Mouse (Mus musculus) thymus, postnatal 36 days (tissue): Measurements from ENCODE around the gene Ndufc1.
"Not testable (repeated sequence)": the region's sequence is repeated elsewhere in the genome, so short reads cannot be mapped to it uniquely, and the experiment has no call there.

Source experiments
- DNase-seq, 2 experiments: peaks; one replicate each; pipeline ENCODE4 v3.0.0; 2022; ENCODE audit warnings: mixed read lengths in 2 of 2

Ndufc1 gene

DNA sequence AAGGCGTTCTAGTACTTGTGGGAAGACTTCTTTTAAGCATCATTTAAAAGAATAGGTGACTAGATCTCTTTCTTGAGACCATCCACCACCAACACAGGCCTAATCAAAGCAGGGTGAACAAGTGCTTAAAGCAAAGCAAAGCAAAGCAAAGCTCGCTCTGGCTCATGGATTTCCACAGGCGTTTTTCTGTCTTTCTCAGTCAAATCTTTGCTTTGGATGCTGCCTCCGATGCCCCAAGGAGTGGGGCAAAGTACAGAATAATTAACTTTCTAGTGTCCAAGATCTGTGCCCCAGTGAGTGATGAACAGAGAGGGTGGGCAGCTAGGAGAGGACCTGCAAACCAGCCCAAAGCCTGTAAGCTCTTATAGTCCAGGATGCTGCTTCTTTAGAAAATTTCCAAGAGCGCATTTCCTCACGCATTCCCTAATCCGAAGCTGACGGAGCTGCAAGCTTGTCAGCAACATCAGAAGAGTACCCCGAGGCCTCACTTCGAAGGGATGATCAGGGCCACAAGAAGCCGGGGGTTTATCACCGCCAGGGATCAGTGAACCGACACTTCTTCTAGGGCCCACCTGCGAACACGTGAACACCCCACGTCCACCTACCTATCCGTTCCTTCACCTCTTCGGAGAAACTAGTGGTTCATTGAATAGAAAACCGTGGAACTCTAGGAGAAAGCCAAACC lies 13.2 kb downstream of the Ndufc1 start:
- DNase-seq, result no peak

- no peak for DNase-seq
These were observed 13.9 kb downstream of the Ndufc1 start for GRCm38 (mm10) chr3:51394881-51395280.

DNA sequence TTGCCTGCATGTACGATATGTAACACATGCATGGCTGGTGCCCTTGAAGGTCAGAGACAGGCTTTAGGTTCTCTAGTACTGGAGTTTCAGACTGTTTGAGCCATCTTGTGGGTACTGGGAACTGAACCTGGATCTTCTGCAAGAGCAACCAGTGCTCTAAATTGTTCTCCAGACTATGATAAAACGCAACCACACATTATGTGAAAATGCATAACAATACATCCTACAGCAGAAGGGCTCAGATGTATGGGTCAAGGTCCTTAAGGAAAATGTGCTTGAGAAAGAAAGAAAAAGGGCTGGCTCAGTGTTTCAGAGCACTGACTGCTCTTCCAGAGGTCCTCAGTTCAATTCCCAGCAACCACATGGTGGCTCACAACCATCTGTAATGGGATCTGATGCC lies 15.1 kb downstream of the Ndufc1 start:
- no peak for DNase-seq

- not testable (repeated sequence) for DNase-seq
These were observed 15.8 kb downstream of the Ndufc1 start for GRCm38 (mm10) chr3:51393018-51393417.

DNA sequence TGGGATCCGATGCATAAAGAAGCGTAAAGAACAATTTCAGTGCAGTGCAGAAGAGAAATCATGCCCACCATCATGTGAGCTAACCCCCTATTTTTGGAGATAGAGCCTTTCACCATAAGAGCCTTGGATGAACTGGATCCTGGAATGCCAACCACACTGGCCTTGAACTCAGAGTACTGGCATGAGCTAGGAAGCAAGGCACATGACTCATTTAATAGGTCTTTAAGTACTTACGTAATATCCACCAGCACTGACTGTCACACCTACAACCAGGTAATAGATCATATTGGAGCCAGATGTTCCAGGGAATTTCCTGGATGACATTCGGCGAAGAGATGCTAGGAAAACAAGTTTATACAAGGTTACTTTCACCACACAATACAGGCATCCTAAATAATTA lies 17.2 kb downstream of the Ndufc1 start:
- no peak for DNase-seq

DNA sequence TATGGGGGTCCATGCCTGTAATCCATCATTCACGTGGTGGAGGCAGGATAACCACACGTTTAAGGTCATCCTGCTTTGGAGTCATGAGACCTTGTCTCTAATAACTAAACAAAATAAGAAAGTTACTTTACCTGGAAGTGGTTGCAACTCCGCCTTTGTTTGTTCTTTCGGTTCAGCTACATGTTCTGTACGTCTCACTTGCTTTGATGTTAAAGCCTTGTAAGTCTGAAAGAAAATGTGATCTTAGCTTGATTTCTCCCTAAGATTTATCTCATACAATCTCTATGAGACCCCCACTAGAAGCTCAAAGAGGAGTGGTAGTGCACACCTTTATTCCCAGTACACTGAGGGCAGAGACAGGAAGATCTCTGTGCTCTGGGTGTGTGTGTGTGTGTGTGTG lies 17.7 kb downstream of the Ndufc1 start:
- DNase-seq, result no peak

DNA sequence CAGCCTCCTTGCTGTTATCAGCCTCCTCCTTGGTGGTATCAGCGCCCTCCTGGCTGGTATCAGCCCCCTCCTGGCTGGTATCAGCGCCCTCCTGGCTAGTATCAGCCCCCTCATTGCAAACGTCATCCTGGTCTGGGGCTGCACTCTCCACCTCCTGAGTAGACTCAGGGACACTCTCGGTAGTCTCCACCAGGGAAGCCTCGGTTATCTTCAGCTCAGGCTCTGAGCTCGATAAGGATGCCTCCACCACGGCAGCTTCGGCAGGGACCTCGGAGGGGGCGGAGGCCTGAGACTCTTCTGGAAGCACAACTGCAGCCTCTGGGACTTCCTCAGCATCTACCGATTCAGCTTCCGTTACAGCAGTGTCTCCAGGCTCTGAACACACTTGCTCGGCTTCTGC lies 19.9 kb downstream of the Ndufc1 start:
- no peak for DNase-seq

DNA sequence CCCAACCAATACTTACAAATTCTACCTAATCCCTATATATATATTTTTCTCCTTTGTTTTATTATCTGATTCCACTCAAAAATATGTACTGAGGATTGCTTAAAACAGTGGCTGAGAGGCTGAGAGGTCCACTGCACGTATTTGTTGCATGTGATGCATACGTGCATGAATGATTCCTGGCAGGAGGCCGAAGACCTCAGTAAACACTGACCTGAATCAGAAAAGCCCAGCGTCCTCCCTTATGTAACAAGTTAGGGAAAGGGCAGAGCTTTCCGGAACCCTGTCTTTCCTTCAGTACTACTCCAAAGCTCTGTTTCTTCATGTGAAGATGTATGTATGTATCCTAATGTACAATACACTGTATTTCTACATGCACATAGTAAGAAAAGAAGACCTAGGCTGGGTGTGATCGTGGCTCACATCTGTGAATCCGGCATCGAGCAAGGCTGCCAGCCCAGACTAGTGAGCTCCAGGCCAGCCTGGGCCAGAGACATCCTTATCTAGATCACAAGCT lies 20.9 kb downstream of the Ndufc1 start:
- DNase-seq, result no peak

DNA sequence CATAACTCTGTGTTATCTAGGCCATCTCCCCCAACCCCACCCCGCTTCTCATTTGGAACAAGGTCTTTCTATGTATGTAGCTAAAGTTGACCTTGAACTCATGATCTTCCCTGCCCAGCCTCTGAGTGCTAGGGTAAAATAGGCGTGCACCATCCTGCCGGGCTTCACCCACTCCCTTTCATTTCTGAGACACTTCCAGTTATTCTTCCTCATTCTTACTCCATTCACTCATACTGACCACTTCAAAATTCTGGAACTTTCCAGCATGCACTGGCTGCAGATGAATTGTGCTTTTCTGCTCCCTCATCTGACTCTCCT lies 21.7 kb downstream of the Ndufc1 start:
- no peak for DNase-seq

GRCm38 (mm10) chr3:51386441-51387133 lies 22.2 kb downstream of the Ndufc1 start:
- no peak for DNase-seq

- DNase-seq, result no peak
These were observed 25.4 kb downstream of the Ndufc1 start for GRCm38 (mm10) chr3:51383409-51383808.

- DNase-seq, result no peak
These were observed 28.2 kb downstream of the Ndufc1 start for GRCm38 (mm10) chr3:51380660-51381014.

DNA sequence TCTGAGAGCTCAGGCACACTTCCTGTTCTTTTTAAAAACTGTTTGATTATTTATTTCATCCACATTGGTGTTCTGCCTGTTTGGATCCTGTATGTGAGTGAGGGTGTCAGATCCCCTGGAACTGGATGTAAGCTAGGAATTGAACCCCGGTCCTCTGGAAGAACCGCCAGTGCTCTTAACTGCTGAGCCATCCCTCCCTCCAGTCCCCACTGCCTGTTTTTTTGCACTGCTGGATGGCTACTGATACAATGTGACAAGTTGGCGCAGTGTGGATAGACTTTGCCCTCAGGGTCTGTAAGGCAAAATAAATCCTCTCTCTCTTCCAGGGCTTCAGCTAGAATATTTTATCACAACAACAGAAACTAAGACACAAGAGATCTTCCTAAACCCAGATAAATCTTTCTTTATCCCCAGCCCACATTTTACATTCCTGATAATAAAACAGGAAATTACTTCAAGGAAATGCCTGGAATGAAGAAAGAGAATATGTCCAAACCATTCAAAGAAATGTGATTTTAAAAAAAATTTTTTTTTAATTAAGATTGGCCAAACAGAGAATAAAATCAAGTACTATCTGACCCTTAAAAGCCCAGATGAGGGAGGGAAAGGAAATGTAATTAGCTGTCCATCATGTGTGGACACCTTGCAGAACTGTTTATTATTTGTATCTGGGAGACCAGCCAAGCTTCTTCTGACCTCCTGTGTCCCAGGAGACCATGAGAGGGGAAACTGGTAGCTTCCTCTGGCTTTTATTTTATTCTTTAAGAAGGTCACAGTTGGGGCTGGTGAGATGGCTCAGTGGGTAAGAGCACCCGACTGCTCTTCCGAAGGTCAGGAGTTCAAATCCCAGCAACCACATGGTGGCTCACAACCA lies 28.8 kb downstream of the Ndufc1 start:
- no peak for DNase-seq

DNA sequence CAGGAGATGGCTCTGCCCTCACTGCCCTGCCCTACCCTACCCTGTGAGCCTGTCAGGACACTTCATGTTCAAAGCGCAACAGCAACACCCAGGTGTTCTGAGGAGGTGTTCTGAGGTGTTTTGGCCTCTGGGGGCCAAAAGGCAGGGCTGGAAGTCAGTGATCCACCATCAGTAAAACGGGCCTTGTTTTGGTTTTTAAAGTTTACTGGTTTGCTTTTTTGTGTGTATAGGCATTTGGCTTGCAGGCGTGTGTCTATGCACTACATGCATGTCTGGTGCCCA lies 30.2 kb downstream of the Ndufc1 start:
- DNase-seq, result no peak

GRCm38 (mm10) chr3:51377878-51378664 lies 30.7 kb downstream of the Ndufc1 start:
- DNase-seq, result peak in 1 of 2 experiments; percentile 9

DNA sequence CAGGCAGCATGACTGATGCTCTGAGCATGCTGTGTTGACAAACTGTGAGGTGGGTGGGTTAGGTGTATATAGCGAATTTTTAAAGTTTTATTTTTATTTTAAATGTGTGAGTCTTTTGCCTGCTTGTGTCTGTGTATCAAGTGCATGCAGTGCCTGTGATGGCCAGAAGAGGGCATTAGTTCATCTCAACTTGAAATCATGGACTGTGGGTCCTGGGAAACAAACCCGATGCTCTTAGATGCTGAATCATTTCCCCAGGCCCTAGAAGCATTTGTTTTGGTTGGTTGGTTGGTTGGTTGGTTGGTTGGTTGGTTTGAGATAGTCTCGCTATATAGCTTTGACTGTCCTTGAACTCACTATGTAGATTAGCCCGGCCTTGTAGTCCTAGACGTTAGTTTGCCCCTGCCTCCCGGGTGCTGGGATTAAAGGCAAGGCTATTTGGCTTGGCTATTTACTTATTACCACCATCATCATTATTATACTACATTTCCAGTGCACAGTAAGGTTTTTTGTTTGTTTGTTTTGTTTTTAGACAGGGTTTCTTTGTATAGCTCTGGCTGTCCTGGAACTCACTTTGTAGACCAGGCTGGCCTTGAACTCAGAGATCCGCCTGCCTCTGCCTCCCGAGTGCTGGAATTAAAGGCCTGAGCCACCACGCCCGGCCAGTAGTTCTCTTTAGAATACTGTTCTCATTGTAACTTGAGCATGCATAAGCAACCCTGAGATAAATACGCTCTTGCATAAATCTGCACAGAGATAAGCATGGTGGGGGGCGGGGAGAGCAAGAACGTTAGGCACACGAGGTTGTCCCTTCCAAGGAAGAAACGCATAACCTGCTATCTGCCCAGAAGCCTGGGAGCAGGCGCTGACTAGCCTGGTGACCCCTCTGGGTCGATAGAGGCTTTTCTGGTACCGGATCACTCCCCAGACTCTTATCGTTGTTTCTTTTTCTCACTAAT lies 33.2 kb downstream of the Ndufc1 start:
- DNase-seq, result peak; percentile 43 to 57

DNA sequence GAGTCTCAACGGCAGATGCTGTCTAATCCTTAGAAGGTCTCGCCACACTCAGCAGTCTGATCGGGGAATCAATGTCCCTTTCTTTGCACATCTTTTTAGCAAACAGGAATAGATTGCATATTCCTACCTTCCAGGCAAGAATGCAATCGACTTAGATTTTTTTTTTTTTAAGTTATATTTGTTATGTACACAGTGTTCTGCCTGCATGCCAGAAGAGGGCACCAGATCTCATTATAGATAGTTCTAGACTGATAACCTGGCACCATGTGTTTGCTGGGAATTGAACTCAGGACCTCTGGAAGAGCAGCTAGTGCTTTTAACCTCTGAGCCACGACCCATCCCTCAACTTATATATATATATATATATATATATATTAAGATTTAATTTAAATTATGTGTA lies 35.2 kb downstream of the Ndufc1 start:
- DNase-seq, result no peak

DNA sequence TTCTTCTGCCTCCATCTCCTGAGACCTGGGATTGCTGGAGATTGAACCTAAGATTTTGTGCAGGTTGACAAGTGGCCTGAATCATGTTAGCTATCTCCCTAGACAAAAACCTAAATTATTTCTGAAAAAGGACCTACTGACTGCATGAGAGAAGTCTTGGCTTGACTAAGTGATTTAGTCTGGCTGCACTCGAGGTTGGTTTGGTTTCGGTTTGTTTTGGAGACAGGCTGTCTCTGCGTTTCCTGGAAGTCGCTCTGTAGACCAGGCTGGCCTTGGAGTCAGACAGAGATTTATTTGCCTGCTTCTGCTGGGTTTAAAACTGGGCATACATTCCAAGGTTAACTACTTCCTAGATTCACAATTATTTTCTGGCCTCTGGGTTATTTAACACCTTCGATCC lies 35.9 kb downstream of the Ndufc1 start:
- DNase-seq, result no peak

DNA sequence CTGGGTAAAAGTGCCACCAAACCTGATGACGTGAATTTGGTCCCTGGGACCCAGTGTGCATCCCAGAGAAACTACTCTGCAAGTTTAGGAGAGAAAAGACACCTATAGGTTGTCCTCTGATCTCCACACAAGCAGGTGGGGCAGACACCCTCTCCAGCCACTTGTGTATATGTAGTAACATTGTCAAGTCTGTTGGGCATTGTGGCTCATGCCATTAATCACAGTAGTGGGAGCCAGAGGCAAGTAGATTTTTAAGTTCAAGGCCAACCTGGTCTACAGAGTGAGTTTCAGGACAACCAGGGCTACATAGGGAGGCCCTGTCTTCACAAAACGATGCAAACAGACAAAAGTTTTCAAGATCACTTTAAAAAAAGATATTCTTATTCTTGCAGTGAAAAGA lies 37.0 kb downstream of the Ndufc1 start:
- no peak for DNase-seq

GRCm38 (mm10) chr3:51368011-51368410 lies 40.8 kb downstream of the Ndufc1 start:
- no peak for DNase-seq

DNA sequence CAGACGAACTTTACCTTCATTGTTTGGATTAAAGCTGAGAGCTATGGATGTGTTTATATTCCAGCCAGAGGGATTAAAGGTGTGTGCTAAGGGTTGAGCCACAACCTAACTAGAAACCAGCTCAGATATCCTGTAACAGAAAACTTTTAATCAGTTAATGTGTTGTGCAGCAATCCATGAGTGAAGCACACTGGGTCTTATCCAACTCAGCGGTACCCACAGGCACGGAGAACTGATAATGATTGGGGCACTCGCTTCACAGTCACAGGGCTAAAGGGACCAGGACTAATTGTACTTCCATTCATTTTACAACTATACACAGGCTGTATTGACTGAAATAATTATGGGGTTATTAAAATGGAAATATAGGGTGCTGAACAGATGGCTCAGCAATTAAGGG lies 41.9 kb downstream of the Ndufc1 start:
- DNase-seq, result no peak

DNA sequence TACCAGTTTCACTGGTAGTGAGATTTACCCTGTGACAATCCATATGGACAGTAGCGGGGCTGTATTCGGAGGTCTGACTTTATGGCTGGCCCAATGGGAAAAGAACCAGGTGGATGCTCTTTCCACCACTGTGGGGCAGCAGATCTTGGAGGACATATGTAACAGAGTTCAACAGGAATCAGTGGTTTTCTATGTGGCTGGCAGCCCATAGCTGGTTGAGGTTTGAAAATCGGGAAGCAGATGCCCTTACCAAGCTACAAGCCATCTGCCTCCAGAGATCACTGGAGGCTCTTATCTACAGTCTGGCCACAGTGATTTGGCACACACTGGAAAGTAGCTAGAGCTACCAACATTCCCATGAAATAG lies 43.3 kb downstream of the Ndufc1 start:
- DNase-seq, result no peak
